Mouse (Mus musculus) embryonic facial prominence, embryonic 14.5 days (tissue): Measurements from ENCODE around the gene Olfm2. TPM values are rescaled to one million over a fixed set of nuclear protein-coding genes. Genes with fewer than 3 reads are reported as not detected.

ENCODE experiments used
- ATAC-seq: fragments of 200-750 bp; cut with Nextera tagmentation; 2 replicates; pipeline ENCODE4 v1.8.0; 2017; ENCODE audit warnings: low read depth, moderate number of reproducible peaks, moderate TSS enrichment
- DNase-seq: peaks from one replicate; pipeline ENCODE4 v3.0.0-alpha.2; 2015; ENCODE audit warnings: low spot score
- H3K27ac ChIP-seq: fragments of 300-500 bp; sonication (generic); replicated peaks from 2 replicates; pipeline ENCODE4 v1.5.1; 2014; ENCODE audit warnings: low read depth, mild to moderate bottlenecking, low read length, moderate library complexity
- H3K27me3 ChIP-seq: fragments of 300-500 bp; sonication (generic); replicated peaks from 2 replicates; pipeline ENCODE4 v1.6.1; 2014; ENCODE audit warnings: low read length; ENCODE audit not compliant: control insufficient read depth, insufficient read depth
- H3K36me3 ChIP-seq: fragments of 300-500 bp; sonication (generic); 2 replicates; pipeline ENCODE4 v1.6.1; 2014; ENCODE audit warnings: low read length, mixed read lengths; ENCODE audit not compliant: control insufficient read depth, insufficient read depth
- H3K4me1 ChIP-seq: fragments of 300-500 bp; sonication (generic); 2 replicates; pipeline ENCODE4 v1.6.1; 2014; ENCODE audit warnings: antibody characterized with exemption, low read length; ENCODE audit not compliant: control insufficient read depth, insufficient read depth
- H3K4me2 ChIP-seq: fragments of 300-500 bp; sonication (generic); 2 replicates; pipeline ENCODE4 v1.6.1; 2014; ENCODE audit warnings: low read depth, mild to moderate bottlenecking, low read length, moderate library complexity, mixed read lengths
- H3K4me3 ChIP-seq: fragments of 300-500 bp; sonication (generic); 2 replicates; pipeline ENCODE4 v1.5.1; 2014; ENCODE audit warnings: low read depth, mild to moderate bottlenecking, low read length
- H3K9ac ChIP-seq: fragments of 300-500 bp; sonication (generic); 2 replicates; pipeline ENCODE4 v1.6.1; 2014; ENCODE audit warnings: low read depth, mild to moderate bottlenecking, low read length, moderate library complexity, mixed read lengths
- H3K9me3 ChIP-seq: fragments of 300-500 bp; sonication (generic); 2 replicates; pipeline ENCODE4 v1.6.1; 2016; ENCODE audit warnings: low read length; ENCODE audit not compliant: control insufficient read depth
- WGBS: fragments of 180-500 bp; shearing (Covaris S2); extraction: QIAGEN DNeasy Blood & Tissue Kit; methylation state at CpG from one replicate; pipeline ENCODE4 v1.1.7; 2014; 5-methylcytosine and 5-hydroxymethylcytosine counted together
- polyA plus RNA-seq: library from polyadenylated mRNA; unstranded; fragments of >200 nt; fragmentation: Nextera tagmentation; extraction: Ambion mirVana; gene quantifications from 2 replicates; pipeline ENCODE4 v1.2.1, GENCODE M21; 2014

The Olfm2 gene
- polyA plus RNA-seq, 1 experiment from 2014 or later = 9.2 TPM

GRCm38 (mm10) chr9:20681546-20682388 is 64.4 kb downstream of the Olfm2 start:
- no peaks in the 10 kb centered on the region for H3K9me3 ChIP-seq
- no peaks in the 10 kb centered on the region for H3K36me3 ChIP-seq
- no peak overlapping the region for H3K4me2 ChIP-seq
- H3K4me3 ChIP-seq = no peak overlapping the region
- DNase-seq (peak; percentile 79), ATAC-seq (peak; percentile 90)
- H3K4me1 ChIP-seq = no peaks in the 10 kb centered on the region
- H3K9ac ChIP-seq = no peak overlapping the region
- H3K27me3 ChIP-seq = no peaks in the 10 kb centered on the region
- 52% methylated on average over 6 of the region's 7 CpGs for WGBS
- H3K27ac ChIP-seq = no peak overlapping the region

GRCm38 (mm10) chr9:20680378-20680958 is 65.7 kb downstream of the Olfm2 start:
- 74% methylated on average over 9 of the region's 9 CpGs for WGBS
- Histone ChIP-seq H3K27ac (no peak overlapping the region), H3K27me3 (no peaks in the 10 kb centered on the region), H3K4me2 (no peak overlapping the region), H3K36me3 (no peaks in the 10 kb centered on the region), H3K9ac (no peak overlapping the region), H3K9me3 (no peaks in the 10 kb centered on the region), H3K4me3 (no peak overlapping the region), H3K4me1 (no peaks in the 10 kb centered on the region)
- ATAC-seq (no peak), DNase-seq (no peak)

- no peaks in the 10 kb centered on the region for H3K27me3 ChIP-seq
- H3K4me3 ChIP-seq = no peak overlapping the region
- DNase-seq (no peak), ATAC-seq (no peak)
- no peaks in the 10 kb centered on the region for H3K9me3 ChIP-seq
- no peak overlapping the region for H3K27ac ChIP-seq
- H3K9ac ChIP-seq = no peak overlapping the region
- H3K4me2 ChIP-seq = no peak overlapping the region
- no peaks in the 10 kb centered on the region for H3K4me1 ChIP-seq
- WGBS = 88% methylated on average over 12 of the region's 12 CpGs
- no peaks in the 10 kb centered on the region for H3K36me3 ChIP-seq
Observed at GRCm38 (mm10) chr9:20677892-20678291, 68.3 kb downstream of the Olfm2 start.

GRCm38 (mm10) chr9:20672047-20672446 is 74.1 kb downstream of the Olfm2 start:
- WGBS = 87% methylated on average over 15 of the region's 16 CpGs
- Histone ChIP-seq H3K36me3 (no peaks in the 10 kb centered on the region), H3K4me3 (no peak overlapping the region), H3K9me3 (no peaks in the 10 kb centered on the region), H3K4me1 (no peaks in the 10 kb centered on the region), H3K9ac (no peak overlapping the region), H3K27me3 (no peaks in the 10 kb centered on the region), H3K4me2 (no peak overlapping the region), H3K27ac (no peak overlapping the region)
- DNase-seq (peak; percentile 20), ATAC-seq (no peak)

- Histone ChIP-seq H3K4me3 (no peak overlapping the region), H3K9me3 (no peaks in the 10 kb centered on the region), H3K27me3 (no peaks in the 10 kb centered on the region), H3K36me3 (peaks cover 16% of the 10 kb centered on the region), H3K4me1 (no peaks in the 10 kb centered on the region), H3K9ac (no peak overlapping the region), H3K4me2 (no peak overlapping the region), H3K27ac (no peak overlapping the region)
- WGBS = 93% methylated on average over 22 of the region's 22 CpGs
- ATAC-seq (no peak), DNase-seq (no peak)
Observed at GRCm38 (mm10) chr9:20668065-20668464, 78.1 kb downstream of the Olfm2 start.

- DNase-seq = no peak
- Histone ChIP-seq H3K36me3 (peaks cover 31% of the 10 kb centered on the region), H3K4me1 (no peaks in the 10 kb centered on the region), H3K4me3 (no peak overlapping the region), H3K27me3 (no peaks in the 10 kb centered on the region), H3K9ac (no peak overlapping the region), H3K4me2 (no peak overlapping the region), H3K9me3 (no peaks in the 10 kb centered on the region), H3K27ac (no peak overlapping the region)
- ATAC-seq = no peak
- 15% methylated on average over 7 of the region's 7 CpGs for WGBS
Observed at GRCm38 (mm10) chr9:20666510-20667034, 79.6 kb downstream of the Olfm2 start.

GRCm38 (mm10) chr9:20665925-20666324 is 80.2 kb downstream of the Olfm2 start:
- Histone ChIP-seq H3K27me3 (no peaks in the 10 kb centered on the region), H3K9ac (no peak overlapping the region), H3K4me1 (no peaks in the 10 kb centered on the region), H3K27ac (no peak overlapping the region), H3K4me3 (no peak overlapping the region), H3K9me3 (no peaks in the 10 kb centered on the region), H3K36me3 (peaks cover 37% of the 10 kb centered on the region), H3K4me2 (no peak overlapping the region)
- 46% methylated on average over 8 of the region's 8 CpGs for WGBS
- no peak for ATAC-seq
- DNase-seq = no peak

GRCm38 (mm10) chr9:20664982-20665637 is 81.0 kb downstream of the Olfm2 start:
- Histone ChIP-seq H3K4me3 (no peak overlapping the region), H3K4me2 (no peak overlapping the region), H3K27ac (no peak overlapping the region), H3K9ac (no peak overlapping the region), H3K27me3 (no peaks in the 10 kb centered on the region), H3K9me3 (no peaks in the 10 kb centered on the region), H3K36me3 (peaks cover 37% of the 10 kb centered on the region), H3K4me1 (no peaks in the 10 kb centered on the region)
- DNase-seq (peak; percentile 60), ATAC-seq (peak; percentile 54)
- WGBS = 82% methylated on average over 5 of the region's 5 CpGs
